Mouse (Mus musculus): ENCODE measurements around the gene Pwp2.

DNA sequence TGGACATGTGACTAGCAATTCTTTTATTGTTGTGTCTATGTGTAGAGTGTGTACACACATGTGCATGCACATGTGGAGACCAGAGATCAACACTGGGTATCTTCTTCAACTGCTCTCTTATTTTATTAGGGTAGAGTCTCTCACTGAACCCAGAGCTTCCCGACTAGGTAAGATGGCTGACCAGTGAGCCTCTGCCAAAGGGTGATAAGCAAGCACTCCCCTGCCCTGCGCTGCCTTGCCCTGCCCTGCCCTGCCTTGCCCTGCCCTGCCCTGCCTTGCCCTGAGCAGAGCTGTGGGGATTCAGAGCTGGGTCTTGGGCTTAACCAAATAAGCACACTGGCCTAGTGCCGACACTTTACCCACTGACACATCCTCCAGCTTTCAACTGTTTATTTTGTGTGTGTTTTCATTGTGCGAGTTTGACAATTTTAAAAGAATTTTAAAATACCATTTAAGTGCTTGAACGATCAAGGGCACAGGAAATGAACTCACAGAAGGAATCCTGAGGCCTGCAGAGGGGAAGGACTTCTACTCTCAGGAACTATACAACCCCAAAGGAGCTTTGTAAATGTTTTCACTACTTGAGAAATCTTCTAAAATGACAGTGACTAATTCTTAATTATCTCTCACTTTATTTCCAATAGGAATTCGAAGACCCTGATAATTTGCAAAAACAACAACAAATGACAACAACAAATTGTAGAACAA is 31.6 kb upstream of the Pwp2 start:
- no peak for TF ChIP-seq CTCF (IDR thresholded peaks at IDR 0.05; ENCODE audit: insufficient read depth, low read length)
- no peak for TF ChIP-seq POLR2A (IDR thresholded peaks at IDR 0.05; ENCODE audit: borderline replicate concordance, extremely low read depth, low read depth, low read length)
